Mouse (Mus musculus) limb, embryonic 14.5 days (tissue): ENCODE measurements around the gene Htra1. TPM values are rescaled to one million over a fixed set of nuclear protein-coding genes. Genes with fewer than 3 reads are reported as not detected.

Experiments
- ATAC-seq: fragments of 200-750 bp; cut with Nextera tagmentation; 2 replicates; pipeline ENCODE4 v1.8.0; 2017; ENCODE audit warnings: low read depth, moderate number of reproducible peaks, moderate TSS enrichment; ENCODE audit not compliant: low FRiP score
- DNase-seq: peaks from one replicate; pipeline ENCODE4 v3.0.0-alpha.2; 2015; ENCODE audit warnings: low spot score
- H3K27ac ChIP-seq: fragments of 300-500 bp; sonication (generic); replicated peaks from 2 replicates; pipeline ENCODE4 v1.5.1; 2014; ENCODE audit warnings: low read depth, mild to moderate bottlenecking, low read length, moderate library complexity, mixed read lengths
- H3K27me3 ChIP-seq: fragments of 300-500 bp; sonication (generic); 2 replicates; pipeline ENCODE4 v1.6.1; 2014; ENCODE audit warnings: low read length, mixed read lengths; ENCODE audit not compliant: control insufficient read depth, insufficient read depth
- H3K36me3 ChIP-seq: fragments of 300-500 bp; sonication (generic); 2 replicates; pipeline ENCODE4 v1.6.1; 2014; ENCODE audit warnings: mild to moderate bottlenecking, low read length, moderate library complexity, mixed read lengths; ENCODE audit not compliant: control insufficient read depth, insufficient read depth
- H3K4me1 ChIP-seq: fragments of 300-500 bp; sonication (generic); 2 replicates; pipeline ENCODE4 v1.6.1; 2014; ENCODE audit warnings: antibody characterized with exemption, low read length, mixed read lengths; ENCODE audit not compliant: control insufficient read depth, insufficient read depth
- H3K4me2 ChIP-seq: fragments of 300-500 bp; sonication (generic); replicated peaks from 2 replicates; pipeline ENCODE4 v1.6.1; 2014; ENCODE audit warnings: low read depth, mild to moderate bottlenecking, low read length, moderate library complexity; ENCODE audit not compliant: severe bottlenecking
- H3K4me3 ChIP-seq: fragments of 300-500 bp; sonication (generic); replicated peaks from 2 replicates; pipeline ENCODE4 v1.5.1; 2014; ENCODE audit warnings: low read length
- H3K9ac ChIP-seq: fragments of 300-500 bp; sonication (generic); 2 replicates; pipeline ENCODE4 v1.6.1; 2014; ENCODE audit warnings: mild to moderate bottlenecking, low read depth, low read length, moderate library complexity; ENCODE audit not compliant: severe bottlenecking
- H3K9me3 ChIP-seq: fragments of 300-500 bp; sonication (generic); 2 replicates; pipeline ENCODE4 v1.6.1; 2016; ENCODE audit warnings: low read length; ENCODE audit not compliant: control insufficient read depth
- POLR2A ChIP-seq: fragments of 200-500 bp; IDR thresholded peaks from 2 replicates; pipeline ENCODE4 v1.8.0; 2012; ENCODE audit warnings: inconsistent platforms, mild to moderate bottlenecking, moderate library complexity, borderline replicate concordance; ENCODE audit not compliant: insufficient read depth, insufficient read length; ENCODE audit errors: extremely low read depth
- WGBS: fragments of 180-500 bp; shearing (Covaris S2); extraction: QIAGEN DNeasy Blood & Tissue Kit; methylation state at CpG from one replicate; pipeline ENCODE4 v1.1.7; 2014; 5-methylcytosine and 5-hydroxymethylcytosine counted together
- polyA plus RNA-seq, 2 experiments: library from polyadenylated mRNA; depleted of rRNA in 1 of 2; stranded (reverse) in 1 of 2; unstranded in 1 of 2; fragments of >200 nt; fragmentation: Nextera tagmentation in 1 of 2; extraction: Ambion mirVana in 1 of 2; gene quantifications; 2 replicates each; pipeline versions ENCODE4 v1.2.1 to v1.2.3; 2012 to 2014

The Htra1 gene
- polyA plus RNA-seq, 2 experiments = 124 to 233 TPM

DNA sequence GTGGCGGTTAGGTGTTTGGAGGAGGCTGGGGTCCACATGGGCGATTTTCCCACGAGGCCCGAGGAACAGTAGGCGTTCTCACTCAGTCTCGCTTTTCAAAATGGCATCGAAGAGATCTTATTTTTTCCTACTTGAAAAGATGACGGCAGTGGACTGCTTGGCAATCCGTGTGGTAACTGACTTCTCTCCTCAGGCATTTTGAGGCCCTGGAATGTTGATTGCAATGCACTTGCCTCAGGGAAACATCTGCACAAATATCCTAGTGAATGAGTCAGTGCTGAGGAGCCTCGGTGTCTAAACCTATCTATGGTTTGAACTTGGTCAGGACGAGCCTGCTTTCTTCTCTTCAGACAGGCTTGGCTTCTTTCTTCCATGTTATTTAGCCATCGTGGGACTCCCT, 10.4 kb downstream of the Htra1 start:
- Histone ChIP-seq H3K9ac (no peak overlapping the region), H3K4me2 (no peak overlapping the region), H3K4me1 (peaks cover 16% of the 10 kb centered on the region), H3K27me3 (no peaks in the 10 kb centered on the region), H3K4me3 (no peak overlapping the region), H3K9me3 (no peaks in the 10 kb centered on the region), H3K36me3 (0 out of 2 replicates have a peak, but pooled peaks cover 5% of the 10 kb centered on the region), H3K27ac (no peak overlapping the region)
- TF ChIP-seq POLR2A = no peak
- no peak for DNase-seq
- no peak for ATAC-seq
- WGBS = 83% methylated on average over 12 of the region's 12 CpGs

DNA sequence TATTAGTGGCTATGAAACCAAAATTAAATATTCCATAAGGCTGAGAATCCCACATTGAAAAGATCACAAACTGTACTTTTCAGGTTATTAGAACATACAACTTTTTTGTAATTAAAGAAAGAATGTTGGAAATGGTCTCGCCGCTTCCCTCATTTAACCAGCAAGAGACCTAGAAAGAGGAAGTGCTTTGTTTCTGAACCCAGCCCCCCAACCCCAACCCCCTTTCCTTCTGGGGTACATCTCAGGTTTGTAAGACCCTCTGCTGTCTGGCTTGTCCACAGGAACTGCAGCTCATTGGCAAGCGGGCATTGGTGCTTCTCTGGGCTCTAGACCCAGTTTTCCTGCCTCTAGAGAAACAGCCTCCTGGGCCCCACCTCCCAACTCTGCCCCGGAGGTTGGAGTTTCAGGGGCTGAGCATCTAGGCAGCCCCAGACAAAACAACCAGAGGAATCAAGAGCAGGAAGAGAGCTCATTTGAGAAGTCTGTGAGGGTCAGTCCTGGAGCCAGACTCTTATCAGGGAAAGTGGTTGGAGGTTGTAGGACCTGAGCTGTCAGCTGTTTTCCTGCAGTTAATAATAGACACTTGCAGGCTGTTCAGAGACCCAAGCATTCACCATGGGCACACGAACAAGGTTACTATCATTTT, 12.8 kb downstream of the Htra1 start:
- DNase-seq = no peak
- peak overlapping the region; percentile 26; the same call in 1 of the 2 replicates for H3K27ac ChIP-seq
- H3K9ac ChIP-seq = no peak overlapping the region
- no peak overlapping the region for H3K4me3 ChIP-seq
- H3K27me3 ChIP-seq = no peaks in the 10 kb centered on the region
- no peak for ATAC-seq
- 0 out of 2 replicates have a peak, but pooled peaks cover 5% of the 10 kb centered on the region for H3K36me3 ChIP-seq
- H3K4me1 ChIP-seq = peaks cover 16% of the 10 kb centered on the region
- TF ChIP-seq POLR2A = no peak
- no peaks in the 10 kb centered on the region for H3K9me3 ChIP-seq
- no peak overlapping the region for H3K4me2 ChIP-seq
- 50% methylated on average over 5 of the region's 5 CpGs for WGBS

DNA sequence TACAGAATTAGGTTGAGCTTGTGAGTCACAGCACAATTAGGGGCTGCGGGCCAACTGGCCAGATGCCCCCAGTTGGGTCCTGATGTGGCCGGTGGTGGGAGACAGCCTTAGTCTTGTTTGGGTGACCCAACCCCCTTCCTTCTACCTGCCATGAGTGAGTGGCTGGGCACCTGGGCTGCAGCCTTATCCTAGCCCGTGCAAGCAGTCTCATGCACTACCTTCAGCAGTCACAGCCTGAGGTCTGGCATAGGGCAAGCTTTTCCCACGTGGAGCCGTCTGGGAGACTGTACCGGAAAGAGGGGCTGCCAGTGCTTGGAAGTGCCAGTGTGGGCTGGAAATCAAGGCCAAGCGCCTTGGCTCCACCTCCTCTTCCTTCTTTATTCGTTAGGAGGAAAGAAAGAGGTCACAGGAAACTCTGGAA, 13.4 kb downstream of the Htra1 start:
- no peak overlapping the region for H3K4me3 ChIP-seq
- H3K36me3 ChIP-seq = 0 out of 2 replicates have a peak, but pooled peaks cover 5% of the 10 kb centered on the region
- H3K9me3 ChIP-seq = no peaks in the 10 kb centered on the region
- ATAC-seq (0 out of 2 replicates have a peak, but pooled peaks have one; percentile 50), DNase-seq (peak; percentile 61)
- H3K9ac ChIP-seq = no peak overlapping the region
- H3K4me2 ChIP-seq = no peak overlapping the region
- H3K27ac ChIP-seq = no peak overlapping the region
- no peak for TF ChIP-seq POLR2A
- peaks cover 16% of the 10 kb centered on the region for H3K4me1 ChIP-seq
- 42% methylated on average over 7 of the region's 8 CpGs for WGBS
- no peaks in the 10 kb centered on the region for H3K27me3 ChIP-seq

DNA sequence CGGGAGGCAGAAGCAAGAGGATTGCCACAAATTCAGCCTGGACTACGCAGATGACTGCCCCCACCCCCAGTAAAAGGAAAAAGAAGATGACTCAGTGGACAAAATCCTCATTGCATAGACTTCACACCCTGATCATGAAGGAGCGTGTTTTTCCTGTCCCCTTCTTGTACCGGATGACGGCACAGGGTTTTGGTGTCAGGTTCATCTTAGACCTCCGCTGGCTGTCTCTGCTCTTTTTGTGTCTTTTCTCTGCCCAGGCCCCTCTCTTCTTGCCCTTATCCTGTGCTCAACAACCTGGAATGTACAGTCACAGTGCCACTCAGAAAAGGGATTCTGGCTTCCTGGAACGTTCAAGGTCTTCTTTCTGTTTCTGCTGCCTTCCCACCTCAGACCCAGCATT, 14.6 kb downstream of the Htra1 start:
- Histone ChIP-seq H3K4me1 (peaks cover 16% of the 10 kb centered on the region), H3K9me3 (no peaks in the 10 kb centered on the region), H3K9ac (no peak overlapping the region), H3K27me3 (no peaks in the 10 kb centered on the region), H3K36me3 (no peaks in the 10 kb centered on the region), H3K4me3 (no peak overlapping the region), H3K4me2 (no peak overlapping the region), H3K27ac (no peak overlapping the region)
- TF ChIP-seq POLR2A = no peak
- DNase-seq (no peak), ATAC-seq (no peak)
- WGBS = 92% methylated on average over 7 of the region's 7 CpGs

DNA sequence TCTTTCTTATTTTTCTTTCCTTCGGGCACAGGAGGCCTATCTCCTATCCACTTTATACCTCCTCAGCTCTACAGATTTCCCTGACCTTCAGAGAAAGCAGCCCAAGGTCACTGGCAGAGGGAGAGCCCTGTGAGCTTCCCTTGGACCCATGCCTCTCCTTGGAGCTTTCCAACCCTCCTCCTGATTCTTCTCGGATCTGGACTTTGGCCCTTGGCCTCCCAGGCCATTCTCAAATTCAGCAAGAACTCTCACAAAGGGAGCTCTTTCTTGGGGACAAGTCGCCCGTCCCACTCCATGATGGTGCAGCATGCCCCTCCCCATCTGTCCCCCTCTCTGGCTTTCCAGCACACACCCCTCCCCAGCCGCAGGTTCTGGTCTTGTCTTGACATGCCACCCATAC, 15.1 kb downstream of the Htra1 start:
- Histone ChIP-seq H3K9ac (no peak overlapping the region), H3K9me3 (no peaks in the 10 kb centered on the region), H3K4me3 (no peak overlapping the region), H3K4me2 (no peak overlapping the region), H3K27ac (no peak overlapping the region), H3K36me3 (no peaks in the 10 kb centered on the region), H3K4me1 (peaks cover 16% of the 10 kb centered on the region), H3K27me3 (no peaks in the 10 kb centered on the region)
- ATAC-seq (no peak), DNase-seq (no peak)
- 83% methylated on average over 5 of the region's 5 CpGs for WGBS
- no peak for TF ChIP-seq POLR2A
